Mouse (Mus musculus) R1 (cell line): Measurements from ENCODE around the gene Wdr54.

Experiments used
- DNase-seq: peaks from one replicate; pipeline ENCODE4 v3.0.0-alpha.2; 2018; ENCODE audit warnings: low read depth, low spot score

Wdr54 gene

GRCm38 (mm10) chr6:83156259-83156684, at the start of gene Wdr54, which contains the start of gene 1700003E16Rik:
Wdr54 (minus strand) TSS chr6:83156397.
1700003E16Rik (plus strand) TSS chr6:83156404.
- DNase-seq = peak; percentile 87

- DNase-seq = no peak
These were observed 49.7 kb upstream of the Wdr54 start for GRCm38 (mm10) chr6:83205851-83206250.

- no peak for DNase-seq
These were observed 47.1 kb upstream of the Wdr54 start for GRCm38 (mm10) chr6:83203320-83203719.

GRCm38 (mm10) chr6:83197345-83198004, 41.3 kb upstream of the Wdr54 start:
- peak; percentile 64 for DNase-seq

GRCm38 (mm10) chr6:83193571-83193970, 37.4 kb upstream of the Wdr54 start:
- no peak for DNase-seq

- no peak for DNase-seq
These were observed 30.7 kb upstream of the Wdr54 start for GRCm38 (mm10) chr6:83186946-83187345.

- peak; percentile 86 for DNase-seq
These were observed 30.0 kb upstream of the Wdr54 start for GRCm38 (mm10) chr6:83185895-83186861.

GRCm38 (mm10) chr6:83184858-83185435, 28.8 kb upstream of the Wdr54 start:
- DNase-seq = peak; percentile 38

GRCm38 (mm10) chr6:83180605-83181004, 24.4 kb upstream of the Wdr54 start:
- no peak for DNase-seq

- DNase-seq = no peak
These were observed 23.4 kb upstream of the Wdr54 start for GRCm38 (mm10) chr6:83179390-83180117.

GRCm38 (mm10) chr6:83175996-83176395, 19.8 kb upstream of the Wdr54 start:
- no peak for DNase-seq

GRCm38 (mm10) chr6:83172240-83172920, 16.2 kb upstream of the Wdr54 start:
- DNase-seq = no peak

GRCm38 (mm10) chr6:83171063-83171462, 14.9 kb upstream of the Wdr54 start:
- DNase-seq = no peak

- DNase-seq = no peak
These were observed 13.7 kb upstream of the Wdr54 start for GRCm38 (mm10) chr6:83169872-83170271.

- DNase-seq = peak; percentile 58
These were observed 10.0 kb upstream of the Wdr54 start for GRCm38 (mm10) chr6:83166243-83166630.

- DNase-seq = peak; percentile 94
These were observed 9.5 kb upstream of the Wdr54 start, which contains the start of gene Dctn1 for GRCm38 (mm10) chr6:83165607-83166242. Dctn1 (plus strand) TSS chr6:83165920.

- DNase-seq = no peak
These were observed 8.9 kb upstream of the Wdr54 start for GRCm38 (mm10) chr6:83165026-83165606.

- DNase-seq = peak; percentile 91
These were observed 6.5 kb upstream of the Wdr54 start for GRCm38 (mm10) chr6:83162701-83163100.

GRCm38 (mm10) chr6:83161921-83162641, 5.9 kb upstream of the Wdr54 start:
- peak; percentile 86 for DNase-seq
